Mouse (Mus musculus): Measurements from ENCODE around the gene Ngdn. TPM values are rescaled to one million over a fixed set of nuclear protein-coding genes. Genes with fewer than 3 reads are reported as not detected.
"Not testable (repeated sequence)": the region's sequence is repeated elsewhere in the genome, so short reads cannot be mapped to it uniquely, and the experiment has no call there.

Ngdn gene
- polyA plus RNA-seq, 1 experiment from 2014 or later: 53.8 TPM

DNA sequence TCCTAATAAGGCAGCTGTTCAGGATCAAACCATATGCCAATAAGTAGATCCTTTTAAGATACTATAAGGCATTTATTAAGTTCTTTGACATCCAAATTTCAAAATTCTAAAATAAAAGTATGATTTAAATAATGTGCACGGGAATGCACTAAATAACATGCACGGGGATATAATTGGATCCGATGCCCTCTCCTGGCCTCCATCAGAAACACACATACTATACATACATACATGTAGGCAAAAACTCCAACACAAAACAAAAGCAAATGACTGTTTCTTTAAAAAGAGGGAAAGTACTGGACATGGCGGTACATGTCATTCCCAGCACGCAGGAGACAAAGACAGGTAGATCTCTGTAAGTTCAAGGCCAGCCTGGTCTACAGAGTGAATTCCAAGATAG lies 15.4 kb upstream of the Ngdn start:
- H3K9me3 ChIP-seq (ENCODE audit: control insufficient read depth, low read length); ATAC-seq (ENCODE audit: insufficient number of reproducible peaks, insufficient read depth, low FRiP score, low read depth); H3K4me2 ChIP-seq (ENCODE audit: low read length); H3K4me3 ChIP-seq (ENCODE audit: control insufficient read depth in 1 of 2, insufficient read depth in 1 of 2, low read depth in 1 of 2, low read length in 2 of 2); H3K36me3 ChIP-seq (ENCODE audit: control insufficient read depth, insufficient read depth, low read length); H3K9ac ChIP-seq (ENCODE audit: low read length); H3K27me3 ChIP-seq (ENCODE audit: control insufficient read depth, insufficient read depth, low read length): not testable (repeated sequence)
- 69% methylated on average over 5 of the region's 5 CpGs for WGBS
- Histone ChIP-seq H3K27ac (replicated peaks in 1 of 2; ENCODE audit: control insufficient read depth in 1 of 2, insufficient read depth in 1 of 2, low read depth in 2 of 2, low read length in 2 of 2) (peak overlapping the region in 1 of 2 experiments; percentile 35; a peak in 2 of 4 replicates), H3K4me1 (ENCODE audit: control insufficient read depth in 2 of 2, insufficient read depth in 2 of 2, low read length in 2 of 2) (peaks cover 54 to 56% of the 10 kb centered on the region in 2 experiments)

DNA sequence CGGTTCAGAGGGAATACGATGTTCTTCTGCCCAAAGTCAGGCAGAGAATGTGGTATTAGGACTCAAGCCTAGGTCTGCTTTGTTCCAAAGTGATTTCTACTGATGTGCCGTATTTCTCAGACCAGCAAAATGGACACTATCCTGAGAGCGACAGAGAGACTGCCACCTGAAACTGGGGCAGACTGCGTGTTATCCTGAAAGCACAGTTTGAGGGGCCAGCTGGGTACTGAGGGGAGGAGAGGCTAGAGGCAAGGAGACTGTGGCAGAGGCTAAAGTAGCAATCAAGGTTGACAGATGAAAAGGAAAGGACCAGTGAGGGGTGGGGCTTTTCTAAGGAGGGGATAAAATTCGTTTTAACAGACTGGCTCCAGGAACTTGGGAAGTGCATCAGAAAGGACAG lies 14.4 kb upstream of the Ngdn start:
- Histone ChIP-seq H3K9me3 (ENCODE audit: control insufficient read depth, low read length) (peaks cover 3% of the 10 kb centered on the region; the same call in 1 of the 2 replicates), H3K27ac (replicated peaks in 1 of 2; ENCODE audit: control insufficient read depth in 1 of 2, insufficient read depth in 1 of 2, low read depth in 2 of 2, low read length in 2 of 2) (peak overlapping the region in 1 of 2 experiments; percentile 45; a peak in 1 of 4 replicates), H3K9ac (ENCODE audit: low read length) (peak overlapping the region; percentile 30; the same call in 1 of the 2 replicates), H3K4me2 (ENCODE audit: low read length) (no peak overlapping the region), H3K4me3 (ENCODE audit: control insufficient read depth in 1 of 2, insufficient read depth in 1 of 2, low read depth in 1 of 2, low read length in 2 of 2) (no peak overlapping the region), H3K4me1 (ENCODE audit: control insufficient read depth in 2 of 2, insufficient read depth in 2 of 2, low read length in 2 of 2) (peaks cover 49 to 51% of the 10 kb centered on the region in 2 experiments), H3K27me3 (ENCODE audit: control insufficient read depth, insufficient read depth, low read length) (no peaks in the 10 kb centered on the region), H3K36me3 (ENCODE audit: control insufficient read depth, insufficient read depth, low read length) (0 out of 2 replicates have a peak, but pooled peaks cover 4% of the 10 kb centered on the region)
- no peak for ATAC-seq (ENCODE audit: insufficient number of reproducible peaks, insufficient read depth, low FRiP score, low read depth)
- 87% methylated on average over 6 of the region's 6 CpGs for WGBS

DNA sequence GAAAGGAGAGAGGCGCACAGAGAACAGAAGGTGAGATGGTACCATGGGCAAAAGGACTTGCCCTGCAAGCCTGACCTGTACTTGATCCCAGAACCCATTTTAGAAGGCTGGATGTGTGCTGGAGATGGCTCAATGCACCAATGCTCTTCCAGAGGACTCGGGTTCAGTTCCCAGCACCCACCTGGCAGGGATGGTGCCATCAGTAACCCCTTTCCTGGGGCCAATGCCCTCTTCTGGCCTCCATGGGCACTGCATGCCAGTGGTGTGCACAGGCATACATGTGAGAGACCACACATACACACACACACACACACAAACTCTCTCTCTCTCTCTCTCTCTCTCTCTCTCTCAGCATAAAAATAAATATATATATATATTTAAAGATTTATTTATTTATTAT lies 13.8 kb upstream of the Ngdn start:
- no peak overlapping the region for H3K4me3 ChIP-seq (ENCODE audit: control insufficient read depth in 1 of 2, insufficient read depth in 1 of 2, low read depth in 1 of 2, low read length in 2 of 2)
- no peak overlapping the region for H3K4me2 ChIP-seq (ENCODE audit: low read length)
- no peaks in the 10 kb centered on the region for H3K27me3 ChIP-seq (ENCODE audit: control insufficient read depth, insufficient read depth, low read length)
- peaks cover 3% of the 10 kb centered on the region; the same call in 1 of the 2 replicates for H3K9me3 ChIP-seq (ENCODE audit: control insufficient read depth, low read length)
- 0 out of 2 replicates have a peak, but pooled peaks cover 4% of the 10 kb centered on the region for H3K36me3 ChIP-seq (ENCODE audit: control insufficient read depth, insufficient read depth, low read length)
- H3K27ac ChIP-seq (replicated peaks in 1 of 2; ENCODE audit: control insufficient read depth in 1 of 2, insufficient read depth in 1 of 2, low read depth in 2 of 2, low read length in 2 of 2): peak overlapping the region in 1 of 2 experiments; percentile 45; a peak in 2 of 4 replicates
- ATAC-seq (ENCODE audit: insufficient number of reproducible peaks, insufficient read depth, low FRiP score, low read depth): no peak
- WGBS: 91% methylated on average over 2 of the region's 2 CpGs
- no peak overlapping the region for H3K9ac ChIP-seq (ENCODE audit: low read length)
- peaks cover 44 to 49% of the 10 kb centered on the region in 2 experiments for H3K4me1 ChIP-seq (ENCODE audit: control insufficient read depth in 2 of 2, insufficient read depth in 2 of 2, low read length in 2 of 2)

DNA sequence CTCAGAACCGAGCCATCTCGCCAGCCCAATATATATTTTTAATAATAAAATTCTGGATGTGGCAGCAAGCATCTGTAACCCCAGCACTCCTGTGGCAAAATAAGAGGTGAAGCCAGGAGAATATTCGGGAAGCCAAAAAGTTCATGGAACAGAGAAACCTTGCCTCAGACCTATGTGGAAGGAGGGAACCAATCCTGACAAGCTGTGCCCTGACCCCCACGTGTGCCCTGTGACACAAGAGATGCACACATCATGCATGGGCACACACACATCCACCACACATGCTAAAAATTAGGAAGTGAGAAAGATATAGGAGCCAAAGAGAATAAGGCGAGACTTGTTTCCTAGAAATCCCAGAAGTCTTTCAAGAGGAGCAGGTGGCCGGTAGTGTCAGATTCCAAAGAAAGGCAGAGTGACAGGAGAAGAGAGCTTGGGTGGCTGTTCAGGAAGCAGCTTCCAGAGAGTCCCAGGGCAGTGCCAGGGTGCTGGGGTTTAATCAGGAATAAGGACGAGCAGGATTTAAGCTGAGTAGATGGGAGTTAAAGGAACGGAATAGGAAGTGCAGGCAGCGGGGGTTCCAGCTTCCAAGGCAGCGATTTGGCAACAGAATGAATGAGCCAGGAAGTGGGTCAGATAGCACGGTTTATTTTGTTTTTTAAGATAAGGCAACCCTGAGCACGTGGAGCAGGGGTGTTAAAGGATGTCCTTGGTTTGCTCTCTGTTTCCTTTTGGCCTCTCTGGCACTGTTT lies 13.1 kb upstream of the Ngdn start:
- H3K9me3 ChIP-seq (ENCODE audit: control insufficient read depth, low read length): peaks cover 3% of the 10 kb centered on the region; the same call in 1 of the 2 replicates
- peak overlapping the region; percentile 63 for H3K4me2 ChIP-seq (ENCODE audit: low read length)
- peaks cover 46 to 48% of the 10 kb centered on the region in 2 experiments for H3K4me1 ChIP-seq (ENCODE audit: control insufficient read depth in 2 of 2, insufficient read depth in 2 of 2, low read length in 2 of 2)
- no peak for ATAC-seq (ENCODE audit: insufficient number of reproducible peaks, insufficient read depth, low FRiP score, low read depth)
- peak overlapping the region; percentile 64 for H3K9ac ChIP-seq (ENCODE audit: low read length)
- H3K36me3 ChIP-seq (ENCODE audit: control insufficient read depth, insufficient read depth, low read length): peaks cover 8% of the 10 kb centered on the region; the same call in 1 of the 2 replicates
- 29% methylated on average over 12 of the region's 12 CpGs for WGBS
- H3K27me3 ChIP-seq (ENCODE audit: control insufficient read depth, insufficient read depth, low read length): no peaks in the 10 kb centered on the region
- H3K4me3 ChIP-seq (ENCODE audit: control insufficient read depth in 1 of 2, insufficient read depth in 1 of 2, low read depth in 1 of 2, low read length in 2 of 2): no peak overlapping the region
- peak overlapping the region; percentile 100 for H3K27ac ChIP-seq (replicated peaks in 1 of 2; ENCODE audit: control insufficient read depth in 1 of 2, insufficient read depth in 1 of 2, low read depth in 2 of 2, low read length in 2 of 2)

DNA sequence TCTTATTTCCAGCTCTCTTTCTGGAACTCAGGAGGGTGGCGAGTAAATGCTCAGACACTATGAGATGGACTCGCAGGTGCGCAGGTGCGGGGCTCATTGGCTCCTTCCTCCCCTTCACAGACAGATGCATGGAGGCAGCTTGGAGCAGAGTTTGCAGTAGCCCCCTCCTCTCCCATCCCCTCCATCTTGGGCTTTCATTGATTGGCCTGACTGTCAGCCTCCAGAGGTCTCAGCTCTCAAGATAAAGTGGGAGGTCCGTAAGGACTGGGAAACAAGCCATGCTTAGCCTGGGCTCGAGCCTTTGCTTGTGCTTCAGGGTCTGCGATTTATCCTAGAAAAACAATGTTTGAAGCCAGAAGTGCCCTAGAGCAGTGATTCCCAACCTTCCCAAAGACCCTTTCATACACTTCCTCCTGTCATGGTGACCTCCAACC lies 12.6 kb upstream of the Ngdn start:
- peaks cover 3% of the 10 kb centered on the region; the same call in 1 of the 2 replicates for H3K9me3 ChIP-seq (ENCODE audit: control insufficient read depth, low read length)
- H3K4me2 ChIP-seq (ENCODE audit: low read length): peak overlapping the region; percentile 63
- no peak overlapping the region for H3K4me3 ChIP-seq (ENCODE audit: control insufficient read depth in 1 of 2, insufficient read depth in 1 of 2, low read depth in 1 of 2, low read length in 2 of 2)
- ATAC-seq (ENCODE audit: insufficient number of reproducible peaks, insufficient read depth, low FRiP score, low read depth): no peak
- H3K27ac ChIP-seq (replicated peaks in 1 of 2; ENCODE audit: control insufficient read depth in 1 of 2, insufficient read depth in 1 of 2, low read depth in 2 of 2, low read length in 2 of 2): peak overlapping the region; percentile 100
- WGBS: 14% methylated on average over 7 of the region's 7 CpGs
- H3K36me3 ChIP-seq (ENCODE audit: control insufficient read depth, insufficient read depth, low read length): peaks cover 8% of the 10 kb centered on the region; the same call in 1 of the 2 replicates
- H3K4me1 ChIP-seq (ENCODE audit: control insufficient read depth in 2 of 2, insufficient read depth in 2 of 2, low read length in 2 of 2): peaks cover 42 to 43% of the 10 kb centered on the region in 2 experiments
- peak overlapping the region; percentile 64 for H3K9ac ChIP-seq (ENCODE audit: low read length)
- H3K27me3 ChIP-seq (ENCODE audit: control insufficient read depth, insufficient read depth, low read length): no peaks in the 10 kb centered on the region

DNA sequence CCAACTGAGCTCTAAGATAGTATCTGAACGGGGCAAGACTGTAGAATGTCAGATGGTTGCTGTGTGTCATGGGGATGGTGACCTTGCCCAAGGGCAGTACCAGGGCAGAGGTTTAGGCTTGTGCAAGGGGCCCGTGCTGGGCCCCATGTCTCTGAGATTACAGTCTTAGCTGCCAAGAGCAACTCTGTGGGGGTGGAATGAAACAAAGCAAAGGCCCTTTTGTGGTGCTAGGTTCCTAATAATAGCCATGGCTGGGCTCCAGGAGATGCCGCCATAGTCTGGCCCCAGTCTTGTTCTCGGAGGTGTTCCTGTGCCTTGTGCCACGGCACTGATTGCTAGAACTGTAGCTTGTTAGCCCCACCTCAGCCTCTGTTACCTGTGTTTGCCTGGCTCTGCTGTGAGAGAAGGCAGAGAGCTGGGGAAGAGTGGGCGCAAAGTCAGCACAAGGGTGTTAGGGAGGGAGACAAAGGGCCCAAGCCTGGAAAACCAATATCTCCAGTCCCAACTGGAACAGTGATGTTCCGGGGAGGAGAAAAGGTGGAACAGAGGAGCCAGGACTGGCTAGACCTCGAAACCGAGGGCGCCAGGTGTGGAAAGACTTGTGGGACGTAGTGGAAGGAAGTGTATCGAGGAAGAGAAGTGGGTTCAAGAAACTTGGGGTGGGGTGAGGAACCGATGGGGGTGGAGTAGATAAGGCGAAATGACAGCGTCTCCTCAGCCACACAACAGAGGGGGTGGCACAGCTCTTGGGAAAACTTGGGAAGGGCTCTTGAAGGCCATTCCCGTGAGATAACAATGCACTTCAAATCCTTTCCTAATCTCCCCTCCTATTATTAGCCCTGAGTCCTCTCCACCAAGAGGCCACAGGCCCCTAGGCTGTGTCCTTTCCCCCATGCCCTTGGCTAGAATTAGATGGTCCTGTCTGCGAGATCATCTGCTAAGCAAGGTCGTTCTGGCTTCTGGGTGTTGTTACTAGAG lies 11.1 kb upstream of the Ngdn start:
- Histone ChIP-seq H3K9ac (ENCODE audit: low read length) (peak overlapping the region; percentile 79), H3K4me2 (ENCODE audit: low read length) (peak overlapping the region; percentile 63), H3K9me3 (ENCODE audit: control insufficient read depth, low read length) (peaks cover 3% of the 10 kb centered on the region; the same call in 1 of the 2 replicates), H3K4me1 (ENCODE audit: control insufficient read depth in 2 of 2, insufficient read depth in 2 of 2, low read length in 2 of 2) (peaks cover 38 to 46% of the 10 kb centered on the region in 2 experiments), H3K27me3 (ENCODE audit: control insufficient read depth, insufficient read depth, low read length) (no peaks in the 10 kb centered on the region), H3K4me3 (ENCODE audit: control insufficient read depth in 1 of 2, insufficient read depth in 1 of 2, low read depth in 1 of 2, low read length in 2 of 2) (peak overlapping the region; percentile 13 to 35; a peak in 3 of 4 replicates), H3K36me3 (ENCODE audit: control insufficient read depth, insufficient read depth, low read length) (peaks cover 8% of the 10 kb centered on the region; the same call in 1 of the 2 replicates), H3K27ac (replicated peaks in 1 of 2; ENCODE audit: control insufficient read depth in 1 of 2, insufficient read depth in 1 of 2, low read depth in 2 of 2, low read length in 2 of 2) (peak overlapping the region; percentile 100)
- ATAC-seq (ENCODE audit: insufficient number of reproducible peaks, insufficient read depth, low FRiP score, low read depth): peak; percentile 86
- WGBS: 13% methylated on average over 18 of the region's 18 CpGs

DNA sequence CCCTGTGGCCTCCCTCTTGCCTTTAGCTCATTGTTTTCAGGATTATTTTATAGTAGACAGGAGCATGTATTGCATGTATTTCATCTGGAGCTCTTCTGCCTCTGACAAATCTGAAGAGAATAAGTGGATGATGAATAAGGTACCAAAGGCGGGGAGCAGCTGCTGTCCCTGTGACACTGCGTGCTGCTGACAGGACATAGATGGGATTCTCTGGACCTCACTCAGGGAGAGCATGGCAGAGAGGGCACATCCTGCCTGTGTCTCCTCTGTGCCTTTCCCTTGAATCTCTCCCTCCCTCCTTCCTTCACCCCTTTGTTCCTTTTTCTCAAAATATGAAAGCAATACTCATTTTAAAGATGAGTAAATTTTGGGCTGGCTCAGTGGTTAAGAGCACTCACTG lies 9.7 kb upstream of the Ngdn start:
- no peak overlapping the region for H3K4me3 ChIP-seq (ENCODE audit: control insufficient read depth in 1 of 2, insufficient read depth in 1 of 2, low read depth in 1 of 2, low read length in 2 of 2)

More for the DNA sequence above, 9.7 kb upstream of the Ngdn start:
- ATAC-seq (ENCODE audit: insufficient number of reproducible peaks, insufficient read depth, low FRiP score, low read depth): no peak
- Histone ChIP-seq H3K4me1 (ENCODE audit: control insufficient read depth in 2 of 2, insufficient read depth in 2 of 2, low read length in 2 of 2) (peaks cover 41 to 57% of the 10 kb centered on the region in 2 experiments), H3K9me3 (ENCODE audit: control insufficient read depth, low read length) (peaks cover 3% of the 10 kb centered on the region; the same call in 1 of the 2 replicates), H3K36me3 (ENCODE audit: control insufficient read depth, insufficient read depth, low read length) (peaks cover 8% of the 10 kb centered on the region; the same call in 1 of the 2 replicates), H3K9ac (ENCODE audit: low read length) (peak overlapping the region; percentile 79), H3K27ac (replicated peaks in 1 of 2; ENCODE audit: control insufficient read depth in 1 of 2, insufficient read depth in 1 of 2, low read depth in 2 of 2, low read length in 2 of 2) (peak overlapping the region; percentile 100), H3K4me2 (ENCODE audit: low read length) (peak overlapping the region; percentile 63), H3K27me3 (ENCODE audit: control insufficient read depth, insufficient read depth, low read length) (no peaks in the 10 kb centered on the region)
- 50% methylated on average over 2 of the region's 2 CpGs for WGBS
